Mouse (Mus musculus): ENCODE measurements around the gene Gm20388. TPM values are rescaled to one million over a fixed set of nuclear protein-coding genes. Genes with fewer than 3 reads are reported as not detected.

The Gm20388 gene
- total RNA-seq, 1 experiment: 27.0 TPM

GRCm38 (mm10) chr8:124250255-124250654 is 4339.6 kb downstream of the Gm20388 start:
- Histone ChIP-seq H3K9me3 (ENCODE audit: control insufficient read depth, insufficient read depth, low read depth, low read length) (no peaks in the 10 kb centered on the region), H3K4me1 (ENCODE audit: control insufficient read depth in 2 of 2, insufficient read depth in 2 of 2, low read length in 2 of 2, poor library complexity in 1 of 2) (no peaks in the 10 kb centered on the region), H3K27ac (ENCODE audit: insufficient read depth, low read depth, low read length, poor library complexity, severe bottlenecking) (no peak overlapping the region), H3K4me3 (ENCODE audit: insufficient read depth in 1 of 2, low read depth in 1 of 2, low read length in 2 of 2, poor library complexity in 1 of 2, severe bottlenecking in 1 of 2) (no peak overlapping the region), H3K36me3 (ENCODE audit: control insufficient read depth, insufficient read depth, low read length, poor library complexity, severe bottlenecking) (no peaks in the 10 kb centered on the region; the same call in 1 of the 2 replicates), H3K9ac (ENCODE audit: insufficient read depth, low read depth, low read length, poor library complexity, severe bottlenecking) (no peak overlapping the region)
- TF ChIP-seq MAFK (IDR thresholded peaks at IDR 0.05; ENCODE audit: insufficient read depth, low read depth, low read length) (no peak), ZNF384 (IDR thresholded peaks at IDR 0.05; ENCODE audit: low read depth, low read length) (no peak), ZC3H11A (IDR thresholded peaks at IDR 0.05; ENCODE audit: borderline replicate concordance, low read depth, low read length) (no peak), HCFC1 (IDR thresholded peaks at IDR 0.05; ENCODE audit: borderline replicate concordance, insufficient read depth, low read length) (no peak), CHD2 (IDR thresholded peaks at IDR 0.05; ENCODE audit: low read depth, low read length) (no peak)
- DNase-seq (ENCODE audit: low read depth, low spot score): no peak
- in situ Hi-C loops (cut with MboI; ENCODE audit: low sequenced_read_pairs in 2 of 2, unreplicated experiment in 2 of 2): no loop called here

- in situ Hi-C loops (cut with MboI; ENCODE audit: low sequenced_read_pairs in 2 of 2, unreplicated experiment in 2 of 2): no loop called here
- Histone ChIP-seq H3K4me3 (ENCODE audit: insufficient read depth in 1 of 2, low read depth in 1 of 2, low read length in 2 of 2, poor library complexity in 1 of 2, severe bottlenecking in 1 of 2) (no peak overlapping the region), H3K9ac (ENCODE audit: insufficient read depth, low read depth, low read length, poor library complexity, severe bottlenecking) (no peak overlapping the region), H3K36me3 (ENCODE audit: control insufficient read depth, insufficient read depth, low read length, poor library complexity, severe bottlenecking) (no peaks in the 10 kb centered on the region; the same call in 1 of the 2 replicates), H3K27ac (ENCODE audit: insufficient read depth, low read depth, low read length, poor library complexity, severe bottlenecking) (no peak overlapping the region), H3K9me3 (ENCODE audit: control insufficient read depth, insufficient read depth, low read depth, low read length) (no peaks in the 10 kb centered on the region), H3K4me1 (ENCODE audit: control insufficient read depth in 2 of 2, insufficient read depth in 2 of 2, low read length in 2 of 2, poor library complexity in 1 of 2) (no peaks in the 10 kb centered on the region)
- TF ChIP-seq ZC3H11A (IDR thresholded peaks at IDR 0.05; ENCODE audit: borderline replicate concordance, low read depth, low read length): no peak
- DNase-seq (ENCODE audit: low read depth, low spot score): no peak
Observed at GRCm38 (mm10) chr8:124250785-124251184, 4340.1 kb downstream of the Gm20388 start.

GRCm38 (mm10) chr8:124252533-124252950 is 4341.9 kb downstream of the Gm20388 start:
- in situ Hi-C loops (cut with MboI; ENCODE audit: low sequenced_read_pairs in 2 of 2, unreplicated experiment in 2 of 2): no loop called here
- no peak for TF ChIP-seq CHD2 (IDR thresholded peaks at IDR 0.05; ENCODE audit: low read depth, low read length)
- no peak for TF ChIP-seq MAFK (IDR thresholded peaks at IDR 0.05; ENCODE audit: insufficient read depth, low read depth, low read length)
- TF ChIP-seq ZNF384 (IDR thresholded peaks at IDR 0.05; ENCODE audit: low read depth, low read length): no peak
- no peak for TF ChIP-seq ZC3H11A (IDR thresholded peaks at IDR 0.05; ENCODE audit: borderline replicate concordance, low read depth, low read length)
- no peak for TF ChIP-seq HCFC1 (IDR thresholded peaks at IDR 0.05; ENCODE audit: borderline replicate concordance, insufficient read depth, low read length)
- no peak for DNase-seq (ENCODE audit: low read depth, low spot score)

GRCm38 (mm10) chr8:124253939-124254338 is 4343.3 kb downstream of the Gm20388 start:
- TF ChIP-seq MAFK (IDR thresholded peaks at IDR 0.05; ENCODE audit: insufficient read depth, low read depth, low read length) (no peak), ZNF384 (IDR thresholded peaks at IDR 0.05; ENCODE audit: low read depth, low read length) (no peak), CHD2 (IDR thresholded peaks at IDR 0.05; ENCODE audit: low read depth, low read length) (no peak), HCFC1 (IDR thresholded peaks at IDR 0.05; ENCODE audit: borderline replicate concordance, insufficient read depth, low read length) (no peak), ZC3H11A (IDR thresholded peaks at IDR 0.05; ENCODE audit: borderline replicate concordance, low read depth, low read length) (no peak)
- DNase-seq (ENCODE audit: low read depth, low spot score): no peak
- peaks cover 0 to 5% of the 10 kb centered on the region in 2 experiments; a peak in 1 of 4 replicates for H3K4me1 ChIP-seq (ENCODE audit: control insufficient read depth in 2 of 2, insufficient read depth in 2 of 2, low read length in 2 of 2, poor library complexity in 1 of 2)
- no peak overlapping the region for H3K4me3 ChIP-seq (ENCODE audit: insufficient read depth in 1 of 2, low read depth in 1 of 2, low read length in 2 of 2, poor library complexity in 1 of 2, severe bottlenecking in 1 of 2)
- in situ Hi-C loops (cut with MboI; ENCODE audit: low sequenced_read_pairs in 2 of 2, unreplicated experiment in 2 of 2): no loop called here
- H3K9ac ChIP-seq (ENCODE audit: insufficient read depth, low read depth, low read length, poor library complexity, severe bottlenecking): no peak overlapping the region
- H3K9me3 ChIP-seq (ENCODE audit: control insufficient read depth, insufficient read depth, low read depth, low read length): no peaks in the 10 kb centered on the region
- H3K36me3 ChIP-seq (ENCODE audit: control insufficient read depth, insufficient read depth, low read length, poor library complexity, severe bottlenecking): no peaks in the 10 kb centered on the region
- H3K27ac ChIP-seq (ENCODE audit: insufficient read depth, low read depth, low read length, poor library complexity, severe bottlenecking): no peak overlapping the region

More at GRCm38 (mm10) chr8:124252533-124252950, 4341.9 kb downstream of the Gm20388 start:
- H3K9ac ChIP-seq (ENCODE audit: insufficient read depth, low read depth, low read length, poor library complexity, severe bottlenecking): no peak overlapping the region
- no peak overlapping the region for H3K4me3 ChIP-seq (ENCODE audit: insufficient read depth in 1 of 2, low read depth in 1 of 2, low read length in 2 of 2, poor library complexity in 1 of 2, severe bottlenecking in 1 of 2)
- H3K9me3 ChIP-seq (ENCODE audit: control insufficient read depth, insufficient read depth, low read depth, low read length): no peaks in the 10 kb centered on the region
- no peaks in the 10 kb centered on the region; the same call in 1 of the 2 replicates for H3K36me3 ChIP-seq (ENCODE audit: control insufficient read depth, insufficient read depth, low read length, poor library complexity, severe bottlenecking)
- H3K27ac ChIP-seq (ENCODE audit: insufficient read depth, low read depth, low read length, poor library complexity, severe bottlenecking): no peak overlapping the region
- 0 out of 4 replicates have a peak, but pooled peaks cover 0 to 2% of the 10 kb centered on the region in 2 experiments for H3K4me1 ChIP-seq (ENCODE audit: control insufficient read depth in 2 of 2, insufficient read depth in 2 of 2, low read length in 2 of 2, poor library complexity in 1 of 2)

- Histone ChIP-seq H3K27ac (ENCODE audit: insufficient read depth, low read depth, low read length, poor library complexity, severe bottlenecking) (no peak overlapping the region), H3K9me3 (ENCODE audit: control insufficient read depth, insufficient read depth, low read depth, low read length) (no peaks in the 10 kb centered on the region), H3K9ac (ENCODE audit: insufficient read depth, low read depth, low read length, poor library complexity, severe bottlenecking) (no peak overlapping the region), H3K4me3 (ENCODE audit: insufficient read depth in 1 of 2, low read depth in 1 of 2, low read length in 2 of 2, poor library complexity in 1 of 2, severe bottlenecking in 1 of 2) (no peak overlapping the region), H3K4me1 (ENCODE audit: control insufficient read depth in 2 of 2, insufficient read depth in 2 of 2, low read length in 2 of 2, poor library complexity in 1 of 2) (peaks cover 0 to 9% of the 10 kb centered on the region in 2 experiments; a peak in 1 of 4 replicates), H3K36me3 (ENCODE audit: control insufficient read depth, insufficient read depth, low read length, poor library complexity, severe bottlenecking) (no peaks in the 10 kb centered on the region)
- in situ Hi-C loops (cut with MboI; ENCODE audit: low sequenced_read_pairs in 2 of 2, unreplicated experiment in 2 of 2): no loop called here
- DNase-seq (ENCODE audit: low read depth, low spot score): no peak
- TF ChIP-seq HCFC1 (IDR thresholded peaks at IDR 0.05; ENCODE audit: borderline replicate concordance, insufficient read depth, low read length): no peak
- no peak for TF ChIP-seq ZNF384 (IDR thresholded peaks at IDR 0.05; ENCODE audit: low read depth, low read length)
Observed at GRCm38 (mm10) chr8:124256841-124257240, 4346.2 kb downstream of the Gm20388 start.
